Mouse (Mus musculus) thymus, adult 2 months (tissue): Measurements from ENCODE around the gene Taf3.

ENCODE experiments used
- CTCF ChIP-seq: fragments of 200-500 bp; IDR thresholded peaks from 2 replicates; pipeline ENCODE4 v1.5.1; 2012; ENCODE audit warnings: mild to moderate bottlenecking, control low read depth, low read length, moderate library complexity, borderline replicate concordance; ENCODE audit not compliant: control insufficient read depth, poor library complexity, insufficient read depth; ENCODE audit errors: extremely low read depth
- POLR2A ChIP-seq: fragments of 200-500 bp; IDR thresholded peaks from 2 replicates; pipeline ENCODE4 v1.6.1; 2012; ENCODE audit warnings: mild to moderate bottlenecking, low read length, control low read depth, moderate library complexity; ENCODE audit not compliant: control insufficient read depth, poor library complexity, insufficient read depth; ENCODE audit errors: extremely low read depth

DNA sequence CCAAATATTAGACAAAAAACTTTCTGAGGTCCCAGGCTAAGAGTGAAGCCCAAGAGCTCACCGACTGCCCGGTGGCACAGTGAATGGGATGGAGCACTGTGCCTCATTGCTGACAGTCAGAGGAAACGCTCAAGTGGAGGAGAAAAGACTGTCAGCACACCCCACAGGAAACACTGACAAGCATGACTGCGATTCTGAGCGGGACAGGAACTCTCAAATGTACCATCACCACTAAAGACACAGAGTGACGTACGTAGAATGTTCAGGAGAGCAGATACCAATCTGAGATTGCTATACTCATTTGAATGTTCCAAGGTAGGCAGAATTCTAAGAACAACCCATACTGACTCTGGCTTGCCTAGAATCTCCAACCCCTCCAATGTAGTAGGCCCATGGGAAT is 50.9 kb downstream of the Taf3 start:
- TF ChIP-seq CTCF (no peak), POLR2A (no peak)
